Mouse (Mus musculus): Measurements from ENCODE around the gene Speer2. TPM values are rescaled to one million over a fixed set of nuclear protein-coding genes. Genes with fewer than 3 reads are reported as not detected.

The Speer2 gene
- polyA plus RNA-seq (2015; fragmentation: Nextera tagmentation; extraction: Ambion mirVana) = not detected in 2 replicates

- no peaks in the 10 kb centered on the region for H3K27me3 ChIP-seq (replicated peaks; ENCODE audit: control insufficient read depth, insufficient read depth, low read length)
- no peaks in the 10 kb centered on the region for H3K9me3 ChIP-seq (ENCODE audit: control insufficient read depth, low read length)
- H3K27ac ChIP-seq (ENCODE audit: low read length) = no peak within 1 kb of the TSS
- H3K36me3 ChIP-seq (ENCODE audit: control insufficient read depth, insufficient read depth, low read length) = no peaks in the 10 kb centered on the region
- no peak for ATAC-seq
- H3K4me3 ChIP-seq (ENCODE audit: low read length) = no peak within 1 kb of the TSS
- H3K4me1 ChIP-seq (ENCODE audit: control insufficient read depth, insufficient read depth, low read length) = no peaks in the 10 kb centered on the region
- WGBS = 92% methylated on average over 4 of the region's 4 CpGs
- no peak within 1 kb of the TSS for H3K4me2 ChIP-seq (ENCODE audit: low read depth, low read length)
- no peak within 1 kb of the TSS for H3K9ac ChIP-seq (ENCODE audit: low read depth, low read length)
Measured at GRCm38 (mm10) chr16:69863644-69864043, at the start of gene Speer2. TSS of gene Speer2 (minus strand) at chr16:69863744.

GRCm38 (mm10) chr16:69904303-69904702 lies 40.8 kb upstream of the Speer2 start:
- H3K4me3 ChIP-seq (ENCODE audit: low read length) = no peak overlapping the region
- no peaks in the 10 kb centered on the region for H3K9me3 ChIP-seq (ENCODE audit: control insufficient read depth, low read length)
- H3K9ac ChIP-seq (ENCODE audit: low read depth, low read length) = no peak overlapping the region
- ATAC-seq = no peak
- H3K27ac ChIP-seq (ENCODE audit: low read length) = no peak overlapping the region
- H3K36me3 ChIP-seq (ENCODE audit: control insufficient read depth, insufficient read depth, low read length) = no peaks in the 10 kb centered on the region
- no peaks in the 10 kb centered on the region for H3K27me3 ChIP-seq (replicated peaks; ENCODE audit: control insufficient read depth, insufficient read depth, low read length)
- H3K4me1 ChIP-seq (ENCODE audit: control insufficient read depth, insufficient read depth, low read length) = no peaks in the 10 kb centered on the region
- H3K4me2 ChIP-seq (ENCODE audit: low read depth, low read length) = no peak overlapping the region

DNA sequence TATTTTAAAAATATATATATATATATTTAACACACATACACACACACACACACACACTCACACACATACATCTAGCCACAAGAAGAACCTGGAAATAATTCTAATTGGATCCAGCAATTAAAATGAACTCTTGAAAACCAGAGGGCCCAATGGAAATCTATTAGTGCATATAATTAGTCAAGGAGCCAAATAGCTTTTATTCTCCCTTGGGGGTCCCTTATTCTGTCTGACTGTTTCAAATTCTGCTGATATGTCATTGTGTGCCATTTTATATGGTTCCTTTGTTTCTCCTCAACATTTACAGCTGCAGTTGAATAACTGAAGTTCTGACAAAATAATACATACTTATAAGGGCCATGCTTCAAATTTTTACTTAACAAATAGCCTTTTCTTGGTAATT lies 17.2 kb upstream of the Speer2 start:
- ATAC-seq = no peak
- Histone ChIP-seq H3K9me3 (ENCODE audit: control insufficient read depth, low read length) (no peaks in the 10 kb centered on the region), H3K4me2 (ENCODE audit: low read depth, low read length) (no peak overlapping the region), H3K36me3 (ENCODE audit: control insufficient read depth, insufficient read depth, low read length) (no peaks in the 10 kb centered on the region), H3K27me3 (replicated peaks; ENCODE audit: control insufficient read depth, insufficient read depth, low read length) (no peaks in the 10 kb centered on the region), H3K4me1 (ENCODE audit: control insufficient read depth, insufficient read depth, low read length) (no peaks in the 10 kb centered on the region), H3K4me3 (ENCODE audit: low read length) (no peak overlapping the region), H3K27ac (ENCODE audit: low read length) (no peak overlapping the region), H3K9ac (ENCODE audit: low read depth, low read length) (no peak overlapping the region)

DNA sequence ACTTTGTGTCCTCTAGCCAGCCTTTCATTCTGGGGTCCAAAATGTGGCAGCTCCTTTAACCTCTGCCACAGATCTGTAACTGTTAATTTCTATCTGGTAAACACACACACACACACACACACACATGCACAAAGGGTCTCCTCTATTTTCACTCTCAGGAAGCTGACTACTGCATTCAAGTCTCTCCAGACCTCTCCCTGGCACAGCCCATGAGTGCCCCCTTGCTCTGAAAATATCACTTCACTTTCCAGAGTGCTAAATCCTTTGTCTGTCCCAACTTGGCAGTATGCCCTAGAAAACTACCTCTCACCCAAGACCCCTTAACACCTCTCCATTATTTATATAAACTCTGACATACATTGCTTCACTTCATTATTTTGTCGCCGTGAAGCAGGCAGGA lies 26.9 kb downstream of the Speer2 start:
- WGBS = 50% methylated on average over 2 of the region's 2 CpGs
- Histone ChIP-seq H3K4me2 (ENCODE audit: low read depth, low read length) (no peak overlapping the region), H3K36me3 (ENCODE audit: control insufficient read depth, insufficient read depth, low read length) (no peaks in the 10 kb centered on the region), H3K27me3 (replicated peaks; ENCODE audit: control insufficient read depth, insufficient read depth, low read length) (no peaks in the 10 kb centered on the region), H3K4me3 (ENCODE audit: low read length) (no peak overlapping the region), H3K27ac (ENCODE audit: low read length) (no peak overlapping the region), H3K4me1 (ENCODE audit: control insufficient read depth, insufficient read depth, low read length) (no peaks in the 10 kb centered on the region), H3K9me3 (ENCODE audit: control insufficient read depth, low read length) (no peaks in the 10 kb centered on the region), H3K9ac (ENCODE audit: low read depth, low read length) (no peak overlapping the region)
- no peak for ATAC-seq

- H3K9ac ChIP-seq (ENCODE audit: low read depth, low read length) = no peak overlapping the region
- H3K27me3 ChIP-seq (replicated peaks; ENCODE audit: control insufficient read depth, insufficient read depth, low read length) = no peaks in the 10 kb centered on the region
- 70% methylated on average over 5 of the region's 5 CpGs for WGBS
- H3K27ac ChIP-seq (ENCODE audit: low read length) = no peak overlapping the region
- H3K9me3 ChIP-seq (ENCODE audit: control insufficient read depth, low read length) = no peaks in the 10 kb centered on the region
- no peaks in the 10 kb centered on the region for H3K4me1 ChIP-seq (ENCODE audit: control insufficient read depth, insufficient read depth, low read length)
- no peak overlapping the region for H3K4me3 ChIP-seq (ENCODE audit: low read length)
- H3K36me3 ChIP-seq (ENCODE audit: control insufficient read depth, insufficient read depth, low read length) = no peaks in the 10 kb centered on the region
- H3K4me2 ChIP-seq (ENCODE audit: low read depth, low read length) = no peak overlapping the region
- ATAC-seq = no peak
Measured at GRCm38 (mm10) chr16:69813652-69814051, 49.9 kb downstream of the Speer2 start.
